Mouse (Mus musculus) heart, postnatal 0 days (tissue): ENCODE data around the gene Usp5.

ENCODE experiments used
- CTCF ChIP-seq: IDR thresholded peaks from 2 replicates; pipeline ENCODE4 v1.5.1; 2016; ENCODE audit warnings: antibody characterized with exemption, control low read depth, low read depth
- EP300 ChIP-seq: IDR thresholded peaks from 2 replicates; pipeline ENCODE4 v1.6.1; 2016; ENCODE audit warnings: antibody characterized with exemption, low read depth

GRCm38 (mm10) chr6:124803061-124803460, 26.2 kb downstream of the Usp5 start:
- TF ChIP-seq CTCF (no peak), EP300 (no peak)
